Mouse (Mus musculus) MEL (cell line): ENCODE results near the gene Bcl11b.

Experiments
- CTCF ChIP-seq, 3 experiments: IDR thresholded peaks in 2 of 3; conservative IDR thresholded peaks in 1 of 3; 2 replicates each; pipeline ENCODE4 v1.5.1; 2011 to 2012; ENCODE audit warnings: low read length in 3 of 3, low read depth in 2 of 3, mild to moderate bottlenecking in 2 of 3, improper control_type of control experiment in 1 of 3, inconsistent platforms in 1 of 3, mixed read lengths in 1 of 3, moderate library complexity in 1 of 3; ENCODE audit not compliant: control insufficient read depth in 1 of 3, insufficient read depth in 1 of 3, poor library complexity in 1 of 3, severe bottlenecking in 1 of 3
- EP300 ChIP-seq, 2 experiments: IDR thresholded peaks; 2 replicates each; pipeline ENCODE4 v1.6.1; 2011; ENCODE audit warnings: improper control_type of control experiment in 2 of 2, low read length in 2 of 2, low read depth in 1 of 2, mild to moderate bottlenecking in 1 of 2
- ETS1 ChIP-seq: IDR thresholded peaks from 2 replicates; pipeline ENCODE4 v1.6.1; 2012; ENCODE audit warnings: low read depth, mild to moderate bottlenecking, inconsistent platforms, low read length, improper control_type of control experiment, moderate library complexity
- KAT2A ChIP-seq: conservative IDR thresholded peaks from 2 replicates; pipeline ENCODE4 v1.6.1; 2012; ENCODE audit warnings: low read depth, low read length, improper control_type of control experiment, inconsistent platforms
- MAX ChIP-seq: IDR thresholded peaks from 2 replicates; pipeline ENCODE4 v1.6.1; 2011; ENCODE audit warnings: low read length, improper control_type of control experiment
- NRF1 ChIP-seq: IDR thresholded peaks from 2 replicates; pipeline ENCODE4 v1.6.1; 2014; ENCODE audit warnings: low read depth, mild to moderate bottlenecking, inconsistent platforms, low read length, improper control_type of control experiment, moderate library complexity; ENCODE audit not compliant: poor library complexity, insufficient read depth, severe bottlenecking
- POLR2A ChIP-seq, 2 experiments: IDR thresholded peaks; 2 replicates each; pipeline ENCODE4 v1.6.1; 2011 to 2012; ENCODE audit warnings: low read length in 2 of 2, mild to moderate bottlenecking in 2 of 2, control low read depth in 1 of 2, improper control_type of control experiment in 1 of 2, low read depth in 1 of 2, moderate library complexity in 1 of 2; ENCODE audit not compliant: control insufficient read depth in 1 of 2, insufficient read depth in 1 of 2, poor library complexity in 1 of 2
- SMC3 ChIP-seq: IDR thresholded peaks from 2 replicates; pipeline ENCODE4 v1.6.1; 2011; ENCODE audit warnings: low read depth, low read length, improper control_type of control experiment
- TBP ChIP-seq: IDR thresholded peaks from 2 replicates; pipeline ENCODE4 v1.8.0; 2011; ENCODE audit warnings: low read depth, low read length, improper control_type of control experiment
- TCF12 ChIP-seq: IDR thresholded peaks from 2 replicates; pipeline ENCODE4 v1.6.1; 2014; ENCODE audit warnings: low read depth, mild to moderate bottlenecking, inconsistent platforms, low read length, improper control_type of control experiment, moderate library complexity
- UBTF ChIP-seq: IDR thresholded peaks from 2 replicates; pipeline ENCODE4 v1.6.1; 2012; ENCODE audit warnings: low read depth, mild to moderate bottlenecking, inconsistent platforms, low read length, improper control_type of control experiment, moderate library complexity, borderline replicate concordance; ENCODE audit not compliant: insufficient read depth

GRCm38 (mm10) chr12:107881726-107882125 lies 121.7 kb downstream of the Bcl11b start:
- TF ChIP-seq EP300 (IDR thresholded peaks at IDR 0.05; ENCODE audit: low read depth in 1 of 2, low read length in 2 of 2) (no peak), POLR2A (IDR thresholded peaks at IDR 0.05; ENCODE audit: control insufficient read depth in 1 of 2, insufficient read depth in 1 of 2, low read depth in 1 of 2, low read length in 2 of 2, poor library complexity in 1 of 2) (no peak), TCF12 (no peak), KAT2A (no peak), CTCF (IDR thresholded peaks at IDR 0.05 in 2 of 3, conservative IDR thresholded peaks at IDR 0.05 in 1 of 3; ENCODE audit: control insufficient read depth in 1 of 3, insufficient read depth in 1 of 3, low read depth in 2 of 3, low read length in 3 of 3, poor library complexity in 1 of 3, severe bottlenecking in 1 of 3) (no peak), UBTF (no peak), SMC3 (no peak), TBP (no peak), MAX (no peak), NRF1 (no peak), ETS1 (no peak)
